Mouse (Mus musculus) left cerebral cortex, postnatal 4 days (tissue): ENCODE measurements at regions not wholly inside any gene's neighbourhood (a gene's known extent, or its start where the extent isn't known, plus 50 kb on each side); places are given as distances from the start of the nearest gene placed in this dataset.
A peak's percentile ranks its signal among the peaks of the same experiment; 100 is the strongest.

Source experiments
- DNase-seq: peaks from one replicate; pipeline ENCODE4 v3.0.0-alpha.2; 2022
- intact Hi-C: fragments of 180-260 bp; cut with DNase I; formaldehyde crosslinking; loops from one replicate; pipeline ENCODE4 v1.15.1; 2025

DNA sequence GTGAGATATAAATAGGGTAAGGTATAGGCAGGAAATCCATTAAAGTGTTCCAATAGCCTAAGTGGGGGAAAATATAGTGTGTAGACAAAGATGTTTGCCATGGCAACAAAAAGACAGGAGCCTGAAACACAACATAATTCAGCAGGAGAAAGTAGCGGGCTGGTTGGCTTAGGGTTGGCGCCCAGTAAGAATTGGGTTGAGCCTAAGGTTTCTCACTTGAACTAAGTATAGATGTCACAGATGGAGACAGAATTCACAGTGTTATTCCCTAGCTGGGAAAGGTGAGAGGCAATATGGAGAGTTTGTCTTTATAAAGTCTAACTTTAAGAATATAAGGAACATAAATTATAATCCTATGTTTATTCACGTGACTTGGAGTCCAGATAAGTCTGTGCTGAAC is 64.8 kb upstream of the Ogfrl1 start:
- DNase-seq: no peak
- intact Hi-C loops: no loop called here

DNA sequence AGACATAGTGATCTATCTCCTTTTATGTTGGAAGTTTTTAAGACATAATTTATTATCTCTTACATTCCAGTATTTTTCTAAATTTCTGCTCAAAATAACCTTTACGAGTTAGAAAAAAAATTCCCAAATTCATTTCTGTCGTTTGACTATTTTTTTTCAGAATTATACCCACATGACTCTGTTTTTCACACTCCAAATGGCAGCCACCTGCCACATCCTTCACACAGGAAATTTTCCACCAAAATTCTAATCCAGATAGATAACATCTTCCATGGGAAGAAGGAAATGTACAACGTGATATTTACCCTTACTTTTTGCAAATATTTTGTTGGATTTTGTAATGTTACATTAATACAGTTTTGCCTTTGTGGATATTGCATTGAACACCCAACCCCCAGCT is 66.5 kb upstream of the Ogfrl1 start:
- DNase-seq: no peak
- intact Hi-C loops: no loop called here

DNA sequence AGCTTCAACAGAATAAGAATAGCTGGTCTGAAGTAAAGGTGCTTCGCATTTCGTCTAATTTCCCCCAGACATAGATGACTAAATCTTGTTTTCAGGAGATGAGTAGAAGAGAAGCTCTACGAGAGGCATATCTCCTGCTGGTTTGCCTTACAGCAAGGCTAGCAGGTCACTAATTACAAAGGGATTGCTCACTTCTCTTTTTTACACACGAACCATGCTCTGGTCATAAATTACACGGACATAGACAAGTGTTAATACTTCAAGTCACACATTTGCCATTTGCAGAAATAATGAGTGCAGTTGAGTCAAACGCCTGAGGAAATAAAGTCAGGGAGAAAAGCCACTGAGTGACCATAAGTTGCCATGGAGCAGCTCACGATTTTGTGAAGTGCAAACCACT is 68.8 kb upstream of the Ogfrl1 start:
- no peak for DNase-seq
- intact Hi-C loops: no loop called here

DNA sequence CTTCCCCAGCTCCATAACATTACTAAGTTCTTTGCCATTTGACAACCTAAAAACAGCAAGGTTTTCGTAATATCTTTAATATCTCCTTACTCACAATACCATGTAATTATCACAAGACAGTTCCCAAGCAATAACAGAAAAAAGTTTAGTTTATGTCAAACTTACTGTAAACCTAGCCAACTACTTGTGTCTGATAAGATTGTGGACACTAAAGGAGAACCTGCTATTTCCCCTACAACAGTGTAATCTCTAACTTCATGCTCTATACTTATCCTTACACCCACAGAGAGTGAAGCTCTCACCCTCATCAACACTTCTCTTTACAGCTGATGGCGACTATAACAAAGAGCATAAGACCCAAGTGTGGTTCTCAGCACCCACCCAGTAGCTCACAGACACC is 69.8 kb upstream of the Ogfrl1 start:
- intact Hi-C loops: no loop called here
- no peak for DNase-seq

- no peak for DNase-seq
- intact Hi-C loops: no loop called here
Observed at GRCm38 (mm10) chr1:23480776-23481320, 83.3 kb upstream of the Ogfrl1 start.

DNA sequence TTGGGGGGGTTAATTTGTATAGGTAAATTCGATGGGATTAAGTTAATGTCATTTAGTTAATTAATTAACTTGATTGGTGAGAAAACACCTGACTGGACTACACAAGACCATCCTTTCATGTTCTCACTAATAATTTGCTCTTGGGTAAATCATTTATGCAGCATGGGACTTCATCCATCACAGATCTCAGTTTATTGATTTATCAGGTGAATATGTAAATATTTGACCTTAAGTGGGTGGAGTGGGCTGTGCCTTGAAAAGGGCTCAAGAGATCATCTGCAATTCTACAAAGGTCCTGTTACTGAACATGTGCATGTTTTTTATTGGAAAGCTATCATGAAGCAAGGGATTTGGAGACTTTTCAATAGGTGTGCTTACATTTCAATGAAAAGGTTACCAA is 87.0 kb upstream of the Ogfrl1 start:
- DNase-seq: no peak
- intact Hi-C loops: no loop called here

DNA sequence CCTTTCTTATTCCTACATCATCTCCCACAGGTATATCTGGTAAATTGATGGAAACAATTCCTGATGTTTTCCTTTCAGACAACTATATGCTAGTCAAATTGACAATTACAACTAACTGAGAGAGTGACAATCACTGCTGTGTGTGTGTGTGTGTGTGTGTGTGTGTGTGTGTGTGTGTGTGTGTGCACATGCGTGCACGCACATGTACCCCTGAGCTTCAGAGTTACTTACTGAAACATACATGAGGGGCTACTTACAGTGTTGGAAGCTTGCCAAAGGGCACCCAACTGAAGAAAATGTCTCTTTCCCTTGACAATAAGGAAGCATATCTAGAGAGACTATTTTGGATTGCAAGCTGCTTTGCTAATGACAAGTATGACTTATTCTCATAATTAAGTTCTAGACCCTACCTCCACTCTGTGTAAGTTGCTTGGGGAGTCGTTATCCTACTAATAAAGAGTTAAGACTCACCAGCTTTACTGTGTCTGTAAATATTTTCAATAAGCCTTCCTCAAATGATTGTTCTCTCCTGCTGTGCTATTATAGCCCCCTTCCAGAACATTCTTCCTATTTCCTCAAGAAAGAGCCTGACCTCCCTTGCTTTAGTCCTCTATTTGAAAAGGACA is 87.7 kb upstream of the Ogfrl1 start:
- no peak for DNase-seq
- intact Hi-C loops: no loop called here

GRCm38 (mm10) chr1:23487031-23487430 is 89.5 kb upstream of the Ogfrl1 start:
- intact Hi-C loops: no loop called here
- DNase-seq: no peak

- intact Hi-C loops: no loop called here
- peak; percentile 16 for DNase-seq
Observed at GRCm38 (mm10) chr1:23490640-23491039, 93.1 kb upstream of the Ogfrl1 start.

- intact Hi-C loops: no loop called here
- DNase-seq: peak; percentile 65
Observed at GRCm38 (mm10) chr1:23491041-23491440, 93.5 kb upstream of the Ogfrl1 start.

- no peak for DNase-seq
- intact Hi-C loops: no loop called here
Observed at GRCm38 (mm10) chr1:23492981-23493380, 95.4 kb upstream of the Ogfrl1 start.

- intact Hi-C loops: loop anchor here (5.0 kb wide), 1 partner anchor 173 kb away; no protein-coding TSS in a partner anchor
- DNase-seq: no peak
Observed at GRCm38 (mm10) chr1:23495412-23495811, 97.8 kb upstream of the Ogfrl1 start.

DNA sequence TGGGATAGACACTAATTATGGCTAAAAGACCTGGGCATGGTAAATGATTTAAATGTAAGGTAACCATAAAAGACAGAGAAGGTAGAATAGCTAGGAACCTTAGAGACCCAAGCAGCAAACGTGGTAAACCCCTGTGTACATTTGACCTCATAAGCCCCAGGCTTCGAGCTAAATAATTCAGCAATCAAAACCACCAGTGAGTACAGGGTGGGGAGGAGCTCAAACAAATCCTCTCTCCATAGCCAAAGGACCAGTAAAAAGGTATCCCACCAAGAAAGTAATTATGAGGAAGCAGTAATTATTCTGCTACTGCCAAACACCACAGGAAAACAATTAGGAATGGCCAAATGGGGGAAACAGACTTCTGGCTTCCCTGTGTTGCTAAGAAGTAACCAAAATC is 122.5 kb upstream of the Ogfrl1 start:
- intact Hi-C loops: no loop called here
- no peak for DNase-seq

DNA sequence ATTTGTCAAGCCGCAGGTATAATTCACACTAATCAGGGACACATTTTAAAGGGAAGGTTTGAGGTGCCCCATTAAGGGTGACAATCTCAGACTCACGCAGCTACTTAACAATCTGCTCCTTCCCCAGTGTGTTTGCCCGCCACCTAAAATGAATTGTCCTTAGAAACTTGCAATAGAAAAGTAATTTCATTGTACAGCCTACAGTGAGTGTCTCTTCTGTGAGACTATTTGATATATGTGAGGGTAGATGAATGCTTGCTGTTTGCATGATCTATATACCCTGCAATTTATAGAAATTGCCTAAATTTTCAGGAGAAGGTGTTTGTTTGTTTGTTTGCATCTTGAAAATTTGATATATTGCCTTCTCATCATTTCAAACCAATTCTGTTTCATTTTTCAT is 135.1 kb upstream of the Ogfrl1 start:
- intact Hi-C loops: no loop called here
- no peak for DNase-seq

- intact Hi-C loops: no loop called here
- no peak for DNase-seq
Observed at GRCm38 (mm10) chr1:23536621-23537020, 139.0 kb upstream of the Ogfrl1 start.

GRCm38 (mm10) chr1:23538419-23538818 is 140.8 kb upstream of the Ogfrl1 start:
- intact Hi-C loops: no loop called here

GRCm38 (mm10) chr1:23540594-23540993 is 143.0 kb upstream of the Ogfrl1 start:
- DNase-seq: no peak
- intact Hi-C loops: no loop called here

More at GRCm38 (mm10) chr1:23538419-23538818, 140.8 kb upstream of the Ogfrl1 start:
- DNase-seq: no peak

DNA sequence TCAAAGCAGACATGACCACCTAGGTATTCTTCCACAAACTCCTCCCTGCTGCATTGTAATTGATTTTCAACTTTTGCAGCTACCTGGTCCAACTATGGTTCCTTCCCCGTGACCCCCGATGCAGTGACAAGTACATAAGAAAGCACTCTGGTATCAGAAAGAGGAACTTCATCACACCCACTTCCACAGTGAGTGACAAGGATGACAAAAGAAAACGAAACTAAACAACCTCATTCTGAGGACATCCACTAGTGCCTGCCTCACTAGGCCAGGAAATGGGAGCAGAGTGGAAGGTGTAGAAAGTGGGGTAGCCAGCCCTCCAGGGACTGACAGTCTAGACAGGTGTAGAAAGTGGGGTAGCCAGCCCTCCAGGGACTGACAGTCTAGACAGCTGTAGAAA is 158.2 kb upstream of the Ogfrl1 start:
- DNase-seq: no peak
- intact Hi-C loops: no loop called here

DNA sequence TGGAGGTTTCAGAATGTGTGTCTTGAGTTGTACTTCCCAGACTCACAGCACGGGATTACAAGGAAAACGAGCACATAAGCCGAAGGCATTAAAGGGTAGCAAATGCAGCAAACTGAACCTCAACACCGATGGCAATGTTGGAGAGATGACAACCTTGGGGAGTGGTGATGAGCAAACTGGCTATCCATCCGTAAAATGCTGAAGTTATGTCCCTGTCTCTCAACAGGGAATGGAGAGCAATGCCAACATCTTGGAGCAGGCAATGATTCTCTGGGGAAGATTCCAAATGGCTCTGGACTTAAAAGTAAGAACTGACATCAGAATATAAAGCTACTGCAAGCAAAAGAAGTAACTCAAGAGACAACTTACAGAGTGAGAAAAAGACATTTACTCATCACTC is 170.5 kb upstream of the Ogfrl1 start:
- intact Hi-C loops: no loop called here
- DNase-seq: no peak

- DNase-seq: no peak
- intact Hi-C loops: no loop called here
Observed at GRCm38 (mm10) chr1:23574461-23574860, 176.9 kb upstream of the Ogfrl1 start.

DNA sequence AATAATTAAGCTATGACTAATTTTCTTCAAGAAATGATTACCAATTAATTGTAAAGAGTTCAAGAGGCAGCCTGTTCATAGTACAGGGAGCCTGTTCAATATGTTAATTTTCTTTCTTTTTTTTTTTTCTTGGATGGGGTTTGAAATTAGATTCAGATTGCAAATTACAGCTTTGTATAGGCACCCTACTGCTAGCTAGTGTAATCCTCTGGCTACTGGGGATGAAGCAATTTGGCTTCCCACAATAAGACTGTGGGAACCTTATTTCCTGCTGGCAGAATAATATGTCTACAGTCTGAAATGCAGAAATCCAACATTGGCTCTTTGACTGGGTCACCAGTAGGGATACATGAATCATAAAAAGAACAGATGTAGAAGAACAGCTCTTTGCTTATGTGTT is 177.4 kb upstream of the Ogfrl1 start:
- DNase-seq: no peak
- intact Hi-C loops: no loop called here

DNA sequence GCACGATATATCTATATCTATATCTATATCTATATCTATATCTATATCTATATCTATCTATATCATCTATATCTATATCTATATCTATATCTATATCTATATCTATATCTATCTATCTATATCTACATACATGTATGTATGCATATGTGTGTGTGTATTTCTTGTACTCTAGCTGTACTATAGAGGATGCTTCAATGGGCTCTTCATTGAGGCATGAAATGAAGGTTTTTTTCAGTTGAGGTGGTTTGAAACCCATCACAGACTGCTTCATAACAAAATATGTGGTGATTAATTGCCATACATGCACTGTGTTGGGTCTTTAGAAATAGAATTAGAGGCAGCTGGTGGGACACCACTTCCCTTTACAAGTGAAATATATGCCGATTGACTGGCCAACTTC is 177.9 kb upstream of the Ogfrl1 start:
- no peak for DNase-seq
- intact Hi-C loops: no loop called here

GRCm38 (mm10) chr1:23576150-23576549 is 178.6 kb upstream of the Ogfrl1 start:
- no peak for DNase-seq
- intact Hi-C loops: no loop called here
